Mouse (Mus musculus) R1 (cell line): ENCODE measurements at regions not wholly inside any gene's neighbourhood (a gene's known extent, or its start where the extent isn't known, plus 50 kb on each side); places are given as distances from the start of the nearest gene placed in this dataset.

Source experiments
- DNase-seq: peaks from one replicate; pipeline ENCODE4 v3.0.0-alpha.2; 2018; ENCODE audit warnings: low read depth, low spot score

- DNase-seq: no peak
These were observed 132.2 kb upstream of the Jun start for GRCm38 (mm10) chr4:95184180-95184579.

GRCm38 (mm10) chr4:95185113-95185915, 133.3 kb upstream of the Jun start:
- no peak for DNase-seq

DNA sequence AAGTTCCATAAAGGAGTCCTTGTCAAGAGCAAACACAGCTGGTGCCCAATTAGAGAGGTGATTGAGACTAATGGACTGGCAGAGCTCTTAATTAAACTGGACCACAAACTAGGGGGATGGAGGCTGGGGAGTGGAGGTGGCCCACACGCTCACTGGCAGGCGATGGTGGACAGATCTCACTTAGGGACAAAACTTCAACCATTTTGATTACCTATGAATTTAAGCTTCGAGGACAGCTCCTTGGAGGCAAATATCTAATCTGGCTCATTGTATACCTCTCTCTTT, 133.8 kb upstream of the Jun start:
- DNase-seq: no peak

GRCm38 (mm10) chr4:95188107-95188506, 136.1 kb upstream of the Jun start:
- DNase-seq: no peak

- DNase-seq: no peak
These were observed 139.8 kb upstream of the Jun start for GRCm38 (mm10) chr4:95191654-95192406.

GRCm38 (mm10) chr4:95192562-95192961, 140.5 kb upstream of the Jun start:
- no peak for DNase-seq

DNA sequence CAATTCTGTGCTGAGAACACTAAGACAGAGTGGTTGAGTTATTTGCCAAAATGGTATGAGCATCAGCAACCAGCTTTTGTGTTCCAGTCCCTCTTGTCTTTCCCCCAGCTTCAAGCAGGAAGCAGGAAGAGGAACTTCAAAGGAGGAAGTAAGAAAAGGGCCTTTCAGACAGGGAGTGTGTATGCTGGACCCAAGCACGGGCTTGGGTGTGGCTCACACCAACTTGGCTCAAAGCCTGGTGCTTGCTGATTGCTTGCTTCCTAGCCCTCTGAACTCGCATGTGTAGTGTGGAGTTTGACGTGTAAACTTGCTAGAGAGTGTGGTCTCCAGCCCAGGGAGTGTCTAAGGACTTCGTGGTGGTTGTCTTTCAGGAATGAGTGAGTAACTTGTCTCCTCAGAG, 141.0 kb upstream of the Jun start:
- DNase-seq: no peak

- no peak for DNase-seq
These were observed 141.5 kb upstream of the Jun start for GRCm38 (mm10) chr4:95193473-95193872.

DNA sequence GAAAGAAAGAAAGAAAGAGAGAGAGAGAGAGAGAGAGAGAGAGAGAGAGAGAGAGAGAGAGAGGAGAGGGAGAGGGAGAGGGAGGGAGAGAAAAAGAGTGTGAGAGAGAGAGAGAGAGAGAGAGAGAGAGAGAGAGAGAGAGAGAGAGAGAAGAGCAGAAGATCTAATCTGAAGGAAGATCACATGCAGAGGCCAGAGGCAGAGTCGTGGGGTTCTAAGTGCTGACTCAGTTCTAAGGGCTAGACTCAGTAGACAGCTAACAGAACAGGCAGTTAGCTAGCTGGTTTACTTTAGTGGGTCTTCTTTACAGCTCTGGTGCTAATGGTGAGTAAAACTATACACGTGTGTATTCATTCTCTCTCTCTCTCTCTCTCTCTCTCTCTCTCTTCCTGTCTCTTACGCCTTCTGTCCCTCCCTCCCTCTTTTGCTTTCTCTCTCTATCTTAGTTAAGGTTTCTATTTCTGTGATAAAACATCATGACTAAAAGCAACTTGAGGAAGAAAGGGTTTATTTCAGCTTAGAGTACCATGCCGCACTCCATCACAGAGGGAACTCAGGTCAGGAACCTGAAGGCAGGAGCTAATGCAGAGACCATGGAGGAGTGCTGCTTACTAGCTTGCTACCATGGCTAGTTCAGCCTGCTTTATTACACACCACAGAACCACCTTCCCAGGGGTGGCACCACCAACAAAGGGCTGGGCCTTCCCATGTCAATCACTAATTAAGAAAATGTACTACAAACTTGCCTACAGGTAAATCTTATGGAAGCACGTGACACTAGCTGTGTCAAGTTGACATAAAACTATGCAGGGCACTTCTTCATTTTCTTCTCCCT, 142.8 kb upstream of the Jun start:
- DNase-seq: no peak

- DNase-seq: no peak
These were observed 144.1 kb upstream of the Jun start for GRCm38 (mm10) chr4:95196106-95196505.

GRCm38 (mm10) chr4:95197077-95197711, 145.2 kb upstream of the Jun start:
- no peak for DNase-seq

DNA sequence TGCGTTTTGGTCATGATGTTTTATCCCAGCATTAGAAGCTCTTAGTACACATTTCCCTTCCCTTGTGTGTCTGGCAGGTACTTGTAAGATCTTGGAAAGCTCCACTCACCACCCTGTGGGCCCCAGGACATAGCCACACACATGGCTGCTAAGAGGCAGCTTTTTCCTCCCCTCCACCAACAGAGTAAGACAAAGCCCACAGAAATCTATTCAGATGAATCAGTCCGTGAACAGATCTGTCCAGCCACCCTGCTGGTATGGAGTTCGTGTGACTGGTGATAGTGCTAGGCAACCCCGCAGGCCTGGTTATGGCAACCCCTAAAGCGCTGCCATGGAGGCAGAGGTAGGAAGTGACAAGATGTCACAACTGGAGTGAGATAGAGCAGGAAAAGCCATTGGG, 147.4 kb upstream of the Jun start:
- peak; percentile 6 for DNase-seq

DNA sequence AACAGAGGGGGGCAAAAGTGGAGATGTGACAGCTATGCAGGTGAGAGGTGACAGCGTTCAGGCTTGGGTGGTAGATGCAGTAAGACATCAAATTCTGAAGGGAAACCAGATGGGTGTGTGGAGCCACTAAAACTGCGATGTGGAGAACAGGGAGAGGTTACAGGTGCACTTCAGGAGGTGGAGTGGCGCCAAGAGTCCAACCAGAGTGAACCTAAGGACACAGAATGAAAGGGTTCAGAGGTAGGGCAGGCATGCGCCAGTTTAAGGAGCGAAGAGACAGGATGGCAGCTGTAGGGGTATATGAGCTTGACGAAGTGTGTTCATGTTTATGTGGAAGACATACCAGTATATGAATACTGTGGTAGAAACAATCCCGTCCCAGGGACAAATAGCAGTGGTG, 148.1 kb upstream of the Jun start:
- no peak for DNase-seq

- no peak for DNase-seq
These were observed 150.5 kb upstream of the Jun start for GRCm38 (mm10) chr4:95202478-95202877.

- no peak for DNase-seq
These were observed 151.6 kb upstream of the Jun start for GRCm38 (mm10) chr4:95203577-95203976.

GRCm38 (mm10) chr4:95205372-95205771, 153.3 kb upstream of the Jun start:
- DNase-seq: no peak

DNA sequence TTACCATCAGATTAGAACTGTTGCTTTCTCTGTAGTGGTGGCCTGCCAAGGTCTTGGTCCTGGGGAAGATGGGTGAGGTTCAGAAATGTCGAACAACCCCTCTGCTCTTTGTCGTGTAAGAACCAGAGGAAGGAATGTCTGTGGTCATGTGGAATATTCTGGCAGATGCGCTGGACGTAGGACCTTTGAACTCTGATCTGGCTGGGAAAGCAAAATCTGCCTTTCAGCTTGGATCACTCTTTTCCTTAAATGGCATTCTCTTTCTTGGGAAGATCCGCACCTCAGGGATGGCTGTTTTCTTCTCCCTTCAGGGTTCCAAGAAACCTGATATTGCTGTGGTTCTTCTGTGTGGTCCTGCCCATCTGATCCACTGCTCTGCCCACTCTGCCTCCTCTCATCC, 155.8 kb upstream of the Jun start:
- no peak for DNase-seq

GRCm38 (mm10) chr4:95208827-95209226, 156.8 kb upstream of the Jun start:
- no peak for DNase-seq

GRCm38 (mm10) chr4:95209322-95210119, 157.5 kb upstream of the Jun start:
- no peak for DNase-seq

GRCm38 (mm10) chr4:95212561-95212960, 160.5 kb upstream of the Jun start:
- peak; percentile 12 for DNase-seq

- no peak for DNase-seq
These were observed 161.0 kb upstream of the Jun start for GRCm38 (mm10) chr4:95213026-95213425.
